Mouse (Mus musculus) E14TG2a.4 (cell line): Measurements from ENCODE around the gene Ntrk1.

Source experiments
- CTCF ChIP-seq: conservative IDR thresholded peaks from 2 replicates; pipeline ENCODE4 v1.5.1; 2014; ENCODE audit warnings: low read length
- POU5F1 ChIP-seq: IDR thresholded peaks from 2 replicates; pipeline ENCODE4 v1.6.1; 2014; ENCODE audit warnings: low read length, borderline replicate concordance

DNA sequence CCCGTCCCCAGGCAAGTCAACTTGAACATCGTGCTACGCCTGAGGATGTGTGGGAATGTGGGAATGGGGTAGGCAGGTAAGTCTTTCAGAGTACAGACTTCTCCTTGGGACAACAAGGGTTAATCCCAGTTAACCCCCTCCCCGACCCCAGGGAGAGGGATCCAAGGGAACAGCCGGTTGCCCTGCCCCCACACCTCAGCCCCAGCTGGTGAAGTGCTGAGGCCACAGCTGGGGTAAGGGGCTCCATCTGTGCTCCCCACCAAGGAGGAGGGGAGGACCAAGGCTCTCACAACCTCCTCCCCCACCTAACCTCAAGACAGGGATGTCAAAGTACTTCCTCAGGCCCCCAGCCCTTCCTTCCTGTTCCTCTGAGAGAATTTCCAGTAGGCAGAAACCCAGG is 5.2 kb downstream of the Ntrk1 start:
- no peak for TF ChIP-seq CTCF
- TF ChIP-seq POU5F1 = no peak
